Mouse (Mus musculus) liver, postnatal 0 days (tissue): ENCODE data around the gene Ica1.

ENCODE experiments used
- CTCF ChIP-seq: sonication (generic); IDR thresholded peaks from 2 replicates; pipeline ENCODE4 v1.5.1; 2016; ENCODE audit warnings: antibody characterized with exemption, low read depth
- EP300 ChIP-seq: IDR thresholded peaks from 2 replicates; pipeline ENCODE4 v1.6.1; 2016; ENCODE audit warnings: antibody characterized with exemption, low read depth, mild to moderate bottlenecking

DNA sequence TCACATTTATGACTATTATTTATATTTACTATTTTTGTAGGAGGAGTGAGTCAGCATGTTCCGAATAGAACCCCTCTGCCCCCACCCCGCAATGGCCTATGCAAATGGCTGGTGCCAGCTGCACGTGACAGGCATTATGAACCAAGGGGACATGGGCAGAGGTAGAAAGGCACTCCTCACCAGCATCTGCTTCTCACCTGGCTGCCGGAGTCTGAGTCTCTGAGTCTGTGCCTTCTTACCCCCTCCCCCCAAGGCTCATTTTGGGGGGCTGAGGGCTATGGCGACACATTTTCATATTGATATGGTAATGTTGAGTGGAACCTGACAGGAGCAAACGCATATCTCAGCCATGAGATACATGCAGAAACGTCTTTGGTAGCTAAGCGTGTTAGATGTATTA is 97.4 kb downstream of the Ica1 start:
- TF ChIP-seq CTCF (no peak), EP300 (no peak)
